Mouse (Mus musculus): ENCODE results near the gene Pdlim7. TPM values are rescaled to one million over a fixed set of nuclear protein-coding genes. Genes with fewer than 3 reads are reported as not detected.

The Pdlim7 gene
- polyA plus RNA-seq, 1 experiment from 2014 or later, result 161 TPM

DNA sequence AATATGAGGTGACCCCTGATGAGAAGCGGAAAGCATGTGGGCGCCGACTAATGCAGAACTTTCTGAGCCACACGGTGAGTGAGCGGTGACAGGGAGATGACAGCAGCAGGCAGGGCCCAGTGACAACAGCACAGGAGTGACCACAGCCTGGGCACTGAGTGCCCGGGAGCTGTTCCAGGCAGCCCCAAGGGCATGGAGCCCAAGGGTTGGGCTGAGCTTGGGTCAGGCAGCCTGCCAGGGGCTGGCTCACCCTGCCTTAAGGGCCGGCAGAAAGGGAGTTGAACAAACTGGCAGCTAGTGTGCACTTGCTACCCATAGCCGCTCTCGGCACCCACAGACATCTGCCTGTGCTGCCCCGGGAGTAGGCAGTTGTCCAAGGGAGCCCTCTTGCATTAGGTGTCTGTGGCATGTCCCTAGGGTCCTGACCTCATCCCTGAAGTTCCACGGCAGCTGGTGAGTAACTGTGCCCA is 62.9 kb downstream of the Pdlim7 start:
- Histone ChIP-seq H3K4me1 (ENCODE audit: control insufficient read depth, insufficient read depth, low read depth, low read length) (peaks cover 16% of the 10 kb centered on the region), H3K27ac (ENCODE audit: low read depth, low read length) (no peak overlapping the region), H3K9me3 (ENCODE audit: control insufficient read depth, low read length) (no peaks in the 10 kb centered on the region), H3K9ac (ENCODE audit: low read depth, low read length) (no peak overlapping the region), H3K4me3 (ENCODE audit: low read length) (no peak overlapping the region), H3K4me2 (ENCODE audit: low read length) (no peak overlapping the region), H3K27me3 (replicated peaks; ENCODE audit: control insufficient read depth, insufficient read depth, low read length) (no peaks in the 10 kb centered on the region), H3K36me3 (ENCODE audit: control insufficient read depth, insufficient read depth, low read length) (peaks cover 29% of the 10 kb centered on the region)
- ATAC-seq, result 0 out of 2 replicates have a peak, but pooled peaks have one; percentile 22
- 84% methylated on average over 11 of the region's 11 CpGs for WGBS

DNA sequence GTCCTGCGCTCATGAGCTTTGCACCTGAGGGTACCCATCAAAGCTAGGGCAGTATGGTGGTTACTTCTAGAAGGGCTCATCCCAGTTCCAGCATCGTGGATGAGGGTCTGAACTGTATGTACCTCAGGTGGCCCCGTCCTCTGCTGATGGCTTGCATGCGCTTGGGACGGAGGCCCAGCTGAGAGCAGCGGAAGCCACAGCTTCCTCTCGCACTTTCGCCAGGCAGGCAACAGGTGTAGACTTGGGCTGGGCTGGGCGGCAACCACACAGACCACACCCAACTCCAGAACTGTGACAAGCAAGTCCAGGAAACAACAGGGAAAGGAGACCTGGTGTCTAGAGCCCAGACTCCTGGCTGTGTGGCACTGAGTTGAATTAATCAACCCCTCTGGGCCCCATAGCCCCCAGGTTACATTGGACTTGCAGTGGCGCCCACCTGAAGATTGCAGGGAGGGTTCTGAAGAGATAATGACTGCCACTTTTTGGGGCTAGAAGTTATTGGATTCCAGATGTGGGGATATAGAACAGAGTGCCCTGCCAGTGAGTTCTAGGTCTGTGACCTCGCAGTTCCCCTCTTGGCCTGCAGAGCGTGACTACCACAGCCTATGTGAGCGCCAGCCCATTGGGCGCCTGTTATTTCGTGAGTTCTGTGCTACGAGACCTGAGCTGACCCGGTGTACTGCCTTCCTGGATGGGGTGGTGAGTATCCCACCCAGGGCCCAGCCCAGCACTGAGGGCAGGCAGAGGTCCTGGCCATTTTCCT is 63.6 kb downstream of the Pdlim7 start:
- Histone ChIP-seq H3K4me2 (ENCODE audit: low read length) (no peak overlapping the region), H3K4me1 (ENCODE audit: control insufficient read depth, insufficient read depth, low read depth, low read length) (peaks cover 16% of the 10 kb centered on the region), H3K9ac (ENCODE audit: low read depth, low read length) (no peak overlapping the region), H3K4me3 (ENCODE audit: low read length) (no peak overlapping the region), H3K36me3 (ENCODE audit: control insufficient read depth, insufficient read depth, low read length) (peaks cover 29% of the 10 kb centered on the region), H3K27me3 (replicated peaks; ENCODE audit: control insufficient read depth, insufficient read depth, low read length) (no peaks in the 10 kb centered on the region), H3K27ac (ENCODE audit: low read depth, low read length) (no peak overlapping the region), H3K9me3 (ENCODE audit: control insufficient read depth, low read length) (no peaks in the 10 kb centered on the region)
- no peak for ATAC-seq
- 90% methylated on average over 17 of the region's 17 CpGs for WGBS

DNA sequence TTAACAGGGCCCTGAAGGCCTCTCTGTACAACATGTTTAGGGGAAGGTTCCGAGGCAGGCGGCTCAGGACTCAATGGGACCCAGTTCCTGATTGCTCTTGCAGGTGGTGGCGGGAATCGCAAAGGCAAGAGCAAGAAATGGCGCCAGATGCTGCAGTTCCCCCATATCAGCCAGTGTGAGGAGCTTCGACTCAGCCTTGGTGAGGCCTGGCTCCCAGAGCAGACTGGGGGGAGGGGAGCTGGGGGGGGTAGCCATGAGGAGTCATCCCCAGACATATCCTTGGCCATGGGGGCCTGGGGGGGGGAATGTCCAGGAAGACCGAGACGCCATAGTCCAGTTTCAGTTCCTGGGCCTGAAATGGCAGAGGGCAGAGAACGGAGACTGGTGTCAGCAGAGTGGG is 64.3 kb downstream of the Pdlim7 start:
- ATAC-seq, result no peak
- WGBS, result 91% methylated on average over 9 of the region's 9 CpGs
- Histone ChIP-seq H3K9ac (ENCODE audit: low read depth, low read length) (no peak overlapping the region), H3K4me1 (ENCODE audit: control insufficient read depth, insufficient read depth, low read depth, low read length) (peaks cover 16% of the 10 kb centered on the region), H3K4me2 (ENCODE audit: low read length) (no peak overlapping the region), H3K4me3 (ENCODE audit: low read length) (no peak overlapping the region), H3K27ac (ENCODE audit: low read depth, low read length) (no peak overlapping the region), H3K9me3 (ENCODE audit: control insufficient read depth, low read length) (no peaks in the 10 kb centered on the region), H3K27me3 (replicated peaks; ENCODE audit: control insufficient read depth, insufficient read depth, low read length) (no peaks in the 10 kb centered on the region), H3K36me3 (ENCODE audit: control insufficient read depth, insufficient read depth, low read length) (peaks cover 26% of the 10 kb centered on the region)

DNA sequence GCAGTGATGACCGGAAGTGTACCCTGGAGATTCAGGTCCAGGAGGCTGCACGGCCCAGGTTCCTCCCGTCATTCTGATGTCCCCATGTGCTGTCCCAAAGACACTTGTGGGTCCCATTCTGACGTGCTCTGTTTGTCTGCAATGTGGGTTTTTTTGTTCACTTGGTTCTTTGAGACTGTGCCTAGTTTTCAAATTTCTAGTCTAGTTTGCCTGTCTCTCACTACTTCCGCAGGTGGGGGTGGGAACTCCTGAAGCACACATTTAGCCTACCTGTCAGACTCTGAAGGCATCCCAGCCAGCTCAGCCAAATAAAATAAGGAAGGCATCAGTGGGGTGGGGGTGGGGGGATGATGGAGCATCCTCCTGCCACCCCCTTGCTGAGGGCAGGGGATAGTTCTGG is 65.3 kb downstream of the Pdlim7 start:
- H3K27ac ChIP-seq (ENCODE audit: low read depth, low read length), result no peak overlapping the region
- ATAC-seq, result no peak
- no peak overlapping the region for H3K4me3 ChIP-seq (ENCODE audit: low read length)
- no peak overlapping the region for H3K4me2 ChIP-seq (ENCODE audit: low read length)
- no peaks in the 10 kb centered on the region for H3K27me3 ChIP-seq (replicated peaks; ENCODE audit: control insufficient read depth, insufficient read depth, low read length)
- H3K4me1 ChIP-seq (ENCODE audit: control insufficient read depth, insufficient read depth, low read depth, low read length), result peaks cover 16% of the 10 kb centered on the region
- WGBS, result 90% methylated on average over 5 of the region's 5 CpGs
- H3K36me3 ChIP-seq (ENCODE audit: control insufficient read depth, insufficient read depth, low read length), result peaks cover 20% of the 10 kb centered on the region
- no peaks in the 10 kb centered on the region for H3K9me3 ChIP-seq (ENCODE audit: control insufficient read depth, low read length)
- no peak overlapping the region for H3K9ac ChIP-seq (ENCODE audit: low read depth, low read length)

DNA sequence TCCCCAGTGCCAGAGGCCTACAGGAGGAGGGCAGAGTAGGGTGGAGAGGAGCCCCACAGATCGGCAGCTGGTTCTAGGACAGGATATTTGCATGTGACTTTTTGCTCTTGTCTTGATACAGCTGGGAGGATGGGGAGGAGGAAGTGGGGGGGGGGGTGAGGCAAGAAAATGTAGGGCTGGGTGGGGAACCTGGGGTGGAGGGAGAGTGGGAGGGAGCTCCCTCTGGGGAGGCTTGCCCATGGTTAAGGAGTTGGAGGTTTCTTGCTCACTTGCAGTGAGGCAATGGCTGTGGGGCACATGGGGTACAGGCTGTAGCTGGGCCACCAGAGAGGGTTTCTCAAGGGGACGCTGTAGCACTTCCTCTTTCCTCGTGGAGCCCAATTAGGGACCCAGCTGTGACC is 65.9 kb downstream of the Pdlim7 start:
- no peaks in the 10 kb centered on the region for H3K9me3 ChIP-seq (ENCODE audit: control insufficient read depth, low read length)
- no peaks in the 10 kb centered on the region for H3K27me3 ChIP-seq (replicated peaks; ENCODE audit: control insufficient read depth, insufficient read depth, low read length)
- no peak overlapping the region for H3K4me3 ChIP-seq (ENCODE audit: low read length)
- whole genome bisulfite sequencing, result 63% methylated on average over 3 of the region's 3 CpGs
- peaks cover 16% of the 10 kb centered on the region for H3K4me1 ChIP-seq (ENCODE audit: control insufficient read depth, insufficient read depth, low read depth, low read length)
- peaks cover 14% of the 10 kb centered on the region for H3K36me3 ChIP-seq (ENCODE audit: control insufficient read depth, insufficient read depth, low read length)
- no peak overlapping the region for H3K27ac ChIP-seq (ENCODE audit: low read depth, low read length)
- no peak overlapping the region for H3K9ac ChIP-seq (ENCODE audit: low read depth, low read length)
- no peak overlapping the region for H3K4me2 ChIP-seq (ENCODE audit: low read length)
- no peak for ATAC-seq

DNA sequence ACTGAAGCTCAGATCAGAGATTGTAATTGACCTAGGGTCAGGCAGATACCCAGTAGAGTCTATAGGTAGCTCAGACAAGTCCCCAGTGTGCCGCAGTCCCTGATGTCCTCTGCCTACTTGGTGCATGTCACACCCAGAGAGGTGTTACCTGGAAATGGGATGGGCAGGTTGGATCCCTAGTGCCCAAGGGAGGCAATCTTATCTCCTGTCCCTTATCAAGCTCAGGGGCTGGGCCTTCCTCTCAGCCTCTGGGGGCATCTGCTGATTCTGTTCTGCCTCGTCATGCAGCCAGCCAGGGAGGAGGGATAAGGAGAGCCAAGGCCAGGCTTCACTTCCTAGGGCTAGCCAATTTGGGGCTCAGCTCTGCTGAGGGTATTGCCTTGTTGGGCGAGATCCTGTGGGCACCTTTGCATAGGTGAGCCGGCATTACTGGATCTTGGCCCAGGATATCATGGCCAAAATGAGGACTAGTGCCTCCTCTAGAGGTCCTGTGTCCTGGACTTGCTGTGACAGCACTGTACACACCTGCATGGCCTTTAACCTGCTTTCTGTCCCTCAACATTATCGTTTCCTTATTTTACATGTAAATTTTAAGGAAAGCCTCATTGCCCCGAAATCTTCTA is 66.9 kb downstream of the Pdlim7 start:
- no peak overlapping the region for H3K27ac ChIP-seq (ENCODE audit: low read depth, low read length)
- no peak overlapping the region; the same call in 1 of the 2 replicates for H3K4me3 ChIP-seq (ENCODE audit: low read length)
- ATAC-seq, result no peak
- peak overlapping the region; percentile 90; the same call in 1 of the 2 replicates for H3K9ac ChIP-seq (ENCODE audit: low read depth, low read length)
- no peaks in the 10 kb centered on the region for H3K27me3 ChIP-seq (replicated peaks; ENCODE audit: control insufficient read depth, insufficient read depth, low read length)
- peaks cover 16% of the 10 kb centered on the region for H3K4me1 ChIP-seq (ENCODE audit: control insufficient read depth, insufficient read depth, low read depth, low read length)
- peak overlapping the region; percentile 85 for H3K4me2 ChIP-seq (ENCODE audit: low read length)
- H3K36me3 ChIP-seq (ENCODE audit: control insufficient read depth, insufficient read depth, low read length), result peaks cover 9% of the 10 kb centered on the region; the same call in 1 of the 2 replicates
- 73% methylated on average over 6 of the region's 6 CpGs for WGBS
- H3K9me3 ChIP-seq (ENCODE audit: control insufficient read depth, low read length), result no peaks in the 10 kb centered on the region

Small RNA genes within 50 kb of the gene (microRNA-seq; reads per million reads assigned to microRNA genes)
- not detected for gene Mir6943
- gene Mir6944, result 54.4 reads per million, percentile 41 among the genes with 10 or more reads in this experiment
- gene Mir6945, result 2.1 reads per million, percentile 2 among the genes with 10 or more reads in this experiment

Other genes starting within 250 kb of the Pdlim7 start
- gene Prelid1, start 193.2 kb downstream of the Pdlim7 start, polyA plus RNA-seq (2015; fragmentation: Nextera tagmentation; extraction: Ambion mirVana), result 347 and 353 TPM in 2 replicates
- gene Rab24, start 191.7 kb downstream of the Pdlim7 start, polyA plus RNA-seq (2015; fragmentation: Nextera tagmentation; extraction: Ambion mirVana), result 95.4 and 97.6 TPM in 2 replicates
- gene Mxd3, start 183.9 kb downstream of the Pdlim7 start, polyA plus RNA-seq (2015; fragmentation: Nextera tagmentation; extraction: Ambion mirVana), result 10.9 and 12.4 TPM in 2 replicates
- gene Lman2, start 150.9 kb downstream of the Pdlim7 start, polyA plus RNA-seq (2015; fragmentation: Nextera tagmentation; extraction: Ambion mirVana), result 44.9 and 51.5 TPM in 2 replicates
- 0.27 and 0.44 TPM in 2 replicates for gene Rgs14, start 143.9 kb downstream of the Pdlim7 start, polyA plus RNA-seq (2015; fragmentation: Nextera tagmentation; extraction: Ambion mirVana)
- 0.05 TPM in 1 of 2 replicates, not detected in the other for gene Slc34a1, start 115.5 kb downstream of the Pdlim7 start, polyA plus RNA-seq (2015; fragmentation: Nextera tagmentation; extraction: Ambion mirVana)
- 1.1 and 1.4 TPM in 2 replicates for gene Pfn3, start 98.4 kb downstream of the Pdlim7 start, polyA plus RNA-seq (2015; fragmentation: Nextera tagmentation; extraction: Ambion mirVana)
- gene F12, start 86.9 kb downstream of the Pdlim7 start, polyA plus RNA-seq (2015; fragmentation: Nextera tagmentation; extraction: Ambion mirVana), result 0.14 and 0.38 TPM in 2 replicates
- 15.8 and 25.0 TPM in 2 replicates for gene Grk6, start 68.6 kb downstream of the Pdlim7 start, polyA plus RNA-seq (2015; fragmentation: Nextera tagmentation; extraction: Ambion mirVana)
- gene Prr7, start 49.4 kb downstream of the Pdlim7 start, polyA plus RNA-seq (2015; fragmentation: Nextera tagmentation; extraction: Ambion mirVana), result 4.4 and 4.9 TPM in 2 replicates
- gene Dbn1, start 25.6 kb downstream of the Pdlim7 start, polyA plus RNA-seq (2015; fragmentation: Nextera tagmentation; extraction: Ambion mirVana), result 482 and 556 TPM in 2 replicates
- gene Dok3, start 15.6 kb upstream of the Pdlim7 start, polyA plus RNA-seq (2015; fragmentation: Nextera tagmentation; extraction: Ambion mirVana), result 3.6 and 4.3 TPM in 2 replicates
- gene Ddx41, start 23.0 kb upstream of the Pdlim7 start, polyA plus RNA-seq (2015; fragmentation: Nextera tagmentation; extraction: Ambion mirVana), result 55.3 and 56.3 TPM in 2 replicates
- gene Fam193b, start 57.4 kb upstream of the Pdlim7 start, polyA plus RNA-seq (2015; fragmentation: Nextera tagmentation; extraction: Ambion mirVana), result 41.1 and 50.0 TPM in 2 replicates
- 102 TPM in 2 replicates for gene Tmed9, start 60.1 kb upstream of the Pdlim7 start, polyA plus RNA-seq (2015; fragmentation: Nextera tagmentation; extraction: Ambion mirVana)
- 40.9 and 42.3 TPM in 2 replicates for gene B4galt7, start 86.2 kb upstream of the Pdlim7 start, polyA plus RNA-seq (2015; fragmentation: Nextera tagmentation; extraction: Ambion mirVana)
- 97.4 and 108 TPM in 2 replicates for gene Caml, start 109.3 kb upstream of the Pdlim7 start, polyA plus RNA-seq (2015; fragmentation: Nextera tagmentation; extraction: Ambion mirVana)
- 21.5 and 23.1 TPM in 2 replicates for gene Ddx46, start 121.4 kb upstream of the Pdlim7 start, polyA plus RNA-seq (2015; fragmentation: Nextera tagmentation; extraction: Ambion mirVana)
- gene B230219D22Rik, start 179.4 kb upstream of the Pdlim7 start, polyA plus RNA-seq (2015; fragmentation: Nextera tagmentation; extraction: Ambion mirVana), result 65.5 and 73.6 TPM in 2 replicates
- gene Txndc15, start 201.0 kb upstream of the Pdlim7 start, polyA plus RNA-seq (2015; fragmentation: Nextera tagmentation; extraction: Ambion mirVana), result 142 and 149 TPM in 2 replicates
- gene Pcbd2, start 213.7 kb upstream of the Pdlim7 start, polyA plus RNA-seq (2015; fragmentation: Nextera tagmentation; extraction: Ambion mirVana), result 26.1 and 26.5 TPM in 2 replicates

Data from hindbrain, embryonic 16.5 days (tissue).